ENCODE assay signal across 9 mouse cellular contexts in genomic region chr1:177308213-177308872, GRCm38 (mm10). TPM values are rescaled to one million over a fixed set of nuclear protein-coding genes. Genes with fewer than 3 reads are reported as not detected.
DNase-seq lines count a peak whose midpoint lies in the region; ATAC-seq and TF ChIP-seq lines count a peak whose summit lies in the region.
"Had no signal": no experiment of that assay in that cellular context is flagged by ENCODE, and none has a peak within 500 bp of the region (broad histone marks: within the 10 kb centered on the region; RNA-seq: fewer than 3 reads in every experiment).

No protein-coding gene starts in this region.

- DNase-seq in heart, postnatal 10 days: peak; percentile 13 to 33
- no peak for DNase-seq in heart, postnatal 36 days
- peak; percentile 64 for DNase-seq in embryo, embryonic 10.5 days (ENCODE audit: low spot score)
- peak; percentile 55 for DNase-seq in retina, postnatal 1 day
- DNase-seq in thymus, postnatal 25 days: no peak

- H3K27ac ChIP-seq in midbrain, embryonic 15.5 days: no peak overlapping the region
- no peak overlapping the region for H3K27ac ChIP-seq in midbrain, embryonic 16.5 days (ENCODE audit: low read length)
- H3K27ac ChIP-seq in intestine, postnatal 0 days (ENCODE audit: low read depth, low read length): no peak overlapping the region
- H3K27ac ChIP-seq: embryonic facial prominence, embryonic 15.5 days had no signal

- 0 out of 2 replicates have a peak, but pooled peaks cover 9% of the 10 kb centered on the region for H3K4me1 ChIP-seq in midbrain, embryonic 15.5 days
- H3K4me1 ChIP-seq in midbrain, embryonic 16.5 days (ENCODE audit: control insufficient read depth, insufficient read depth, low read length): 0 out of 2 replicates have a peak, but pooled peaks cover 3% of the 10 kb centered on the region
- H3K4me1 ChIP-seq in intestine, postnatal 0 days (replicated peaks; ENCODE audit: control insufficient read depth, insufficient read depth, low read length): no peaks in the 10 kb centered on the region
- H3K4me1 ChIP-seq: embryonic facial prominence, embryonic 15.5 days had no signal

- no peaks in the 10 kb centered on the region for H3K27me3 ChIP-seq in midbrain, embryonic 15.5 days (replicated peaks)
- no peaks in the 10 kb centered on the region for H3K27me3 ChIP-seq in midbrain, embryonic 16.5 days (ENCODE audit: control insufficient read depth, insufficient read depth, low read depth, low read length)
- H3K27me3 ChIP-seq in intestine, postnatal 0 days (replicated peaks; ENCODE audit: control insufficient read depth, insufficient read depth, low read length): no peaks in the 10 kb centered on the region
- H3K27me3 ChIP-seq: embryonic facial prominence, embryonic 15.5 days had no signal

- 0 out of 2 replicates have a peak overlapping the region, but pooled peaks have one; percentile 28 for H3K4me2 ChIP-seq in midbrain, embryonic 15.5 days
- no peak overlapping the region for H3K4me2 ChIP-seq in midbrain, embryonic 16.5 days (ENCODE audit: low read length)
- H3K4me2 ChIP-seq in intestine, postnatal 0 days (replicated peaks; ENCODE audit: low read depth): no peak overlapping the region
- H3K4me2 ChIP-seq: embryonic facial prominence, embryonic 15.5 days had no signal

- H3K9ac ChIP-seq in midbrain, embryonic 15.5 days: no peak overlapping the region
- no peak overlapping the region for H3K9ac ChIP-seq in midbrain, embryonic 16.5 days (ENCODE audit: low read depth, low read length)
- H3K9ac ChIP-seq in intestine, postnatal 0 days (ENCODE audit: low read depth, low read length): no peak overlapping the region
- H3K9ac ChIP-seq: embryonic facial prominence, embryonic 15.5 days had no signal

- intact Hi-C loops in heart, postnatal 10 days (cut with DNase I): no loop called here
- intact Hi-C loops in heart, postnatal 36 days (cut with DNase I): no loop called here

- no peak overlapping the region for H3K4me3 ChIP-seq in midbrain, embryonic 15.5 days
- no peak overlapping the region for H3K4me3 ChIP-seq in midbrain, embryonic 16.5 days (ENCODE audit: low read depth, low read length)
- H3K4me3 ChIP-seq in intestine, postnatal 0 days (ENCODE audit: low read depth, low read length): no peak overlapping the region
- H3K4me3 ChIP-seq: embryonic facial prominence, embryonic 15.5 days had no signal

- H3K9me3 ChIP-seq in midbrain, embryonic 15.5 days: no peaks in the 10 kb centered on the region
- no peaks in the 10 kb centered on the region for H3K9me3 ChIP-seq in midbrain, embryonic 16.5 days (replicated peaks; ENCODE audit: control insufficient read depth, low read length, poor library complexity, severe bottlenecking)
- H3K9me3 ChIP-seq in intestine, postnatal 0 days (ENCODE audit: control insufficient read depth): no peaks in the 10 kb centered on the region
- H3K9me3 ChIP-seq: embryonic facial prominence, embryonic 15.5 days had no signal

- no peaks in the 10 kb centered on the region for H3K36me3 ChIP-seq in midbrain, embryonic 15.5 days (replicated peaks)
- H3K36me3 ChIP-seq in midbrain, embryonic 16.5 days (ENCODE audit: control insufficient read depth, insufficient read depth, low read length): no peaks in the 10 kb centered on the region
- no peaks in the 10 kb centered on the region for H3K36me3 ChIP-seq in intestine, postnatal 0 days (ENCODE audit: control insufficient read depth, insufficient read depth)
- H3K36me3 ChIP-seq: embryonic facial prominence, embryonic 15.5 days had no signal

- WGBS in midbrain, embryonic 15.5 days: 41% methylated on average over 5 of the region's 5 CpGs
- 44% methylated on average over 5 of the region's 5 CpGs for WGBS in midbrain, embryonic 16.5 days
- 15% methylated on average over 5 of the region's 5 CpGs for WGBS in intestine, postnatal 0 days

- no peak for TF ChIP-seq CTCF in intestine, postnatal 0 days (IDR thresholded peaks at IDR 0.05; ENCODE audit: low read depth)

- ATAC-seq in midbrain, embryonic 15.5 days (replicated peaks): no peak
- no peak for ATAC-seq in midbrain, embryonic 16.5 days
- no peak for ATAC-seq in intestine, postnatal 0 days

RNA-seq across cellular contexts. Expression of gene Akt3, which starts 50.3 kb away (rescaled TPM):
- 10 to 100 TPM; 30.6 to 33.9 TPM for total RNA-seq in heart, postnatal 10 days (2021)
- total RNA-seq in heart, postnatal 36 days (2021): 10 to 100 TPM; 22.5 to 23.8 TPM
- 22.4 and 23.4 TPM in 2 replicates for polyA plus RNA-seq in midbrain, embryonic 15.5 days (2015; fragmentation: Nextera tagmentation; extraction: Ambion mirVana)
- 21.9 and 23.5 TPM in 2 replicates for polyA plus RNA-seq in midbrain, embryonic 16.5 days (2015; fragmentation: Nextera tagmentation; extraction: Ambion mirVana)
- polyA plus RNA-seq in intestine, postnatal 0 days (2015; fragmentation: Nextera tagmentation; extraction: Ambion mirVana): 1.7 and 2.2 TPM in 2 replicates

Comparison
In these comparisons a context has a peak if more than half of its experiments do, and no peak if none do; other contexts are left out.
1. DNase-seq: peak in heart, postnatal 10 days (2 of 2), embryo, embryonic 10.5 days (single experiment) and retina, postnatal 1 day (single experiment); none in heart, postnatal 36 days (0 of 2) and thymus, postnatal 25 days (single experiment).